Mouse (Mus musculus) ovary, adult 18-20 months (tissue): ENCODE measurements around the gene Tnfsf15.

Experiments
- DNase-seq: peaks from one replicate; pipeline ENCODE4 v3.0.0; 2022; ENCODE audit warnings: low spot score, mixed read lengths

The Tnfsf15 gene

DNA sequence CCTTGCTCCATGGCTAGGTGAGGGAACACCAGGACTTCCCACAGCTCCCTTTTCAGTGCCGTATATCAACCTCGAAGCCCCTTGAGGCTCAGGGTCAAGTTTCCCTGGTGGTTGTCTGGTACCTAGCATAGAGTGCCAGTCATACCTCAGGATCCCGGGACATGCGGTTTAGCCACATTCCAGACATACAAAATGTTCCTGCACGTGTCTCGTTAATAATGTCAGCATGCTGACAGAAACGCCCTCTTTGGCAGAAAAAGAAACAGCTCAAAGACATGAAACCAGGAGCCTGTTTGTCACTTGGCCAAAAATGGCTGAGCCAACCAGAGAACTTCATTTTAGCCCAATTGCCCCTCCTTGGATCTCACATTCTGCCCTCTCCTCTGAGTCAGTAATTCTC, 2.8 kb downstream of the Tnfsf15 start:
- no peak for DNase-seq

DNA sequence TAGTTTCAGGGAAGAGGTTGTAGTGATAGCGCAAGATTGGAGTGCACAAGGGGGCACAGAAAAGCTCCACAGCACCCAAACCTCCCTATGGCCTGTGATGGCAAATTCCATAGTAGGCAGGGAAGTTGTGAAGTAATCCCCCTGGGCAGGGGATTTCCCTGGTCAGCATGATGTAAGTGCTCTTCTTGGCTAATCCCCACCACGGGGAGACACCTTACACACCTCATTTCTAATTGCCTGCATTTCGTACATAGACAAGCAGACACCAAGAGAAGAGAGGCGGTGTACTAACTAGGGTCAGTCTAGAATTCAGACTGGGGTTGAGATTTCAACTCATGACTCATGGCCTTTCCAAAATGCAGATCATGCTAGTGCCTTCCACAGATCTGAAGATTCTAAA, 4.2 kb downstream of the Tnfsf15 start:
- DNase-seq = no peak

DNA sequence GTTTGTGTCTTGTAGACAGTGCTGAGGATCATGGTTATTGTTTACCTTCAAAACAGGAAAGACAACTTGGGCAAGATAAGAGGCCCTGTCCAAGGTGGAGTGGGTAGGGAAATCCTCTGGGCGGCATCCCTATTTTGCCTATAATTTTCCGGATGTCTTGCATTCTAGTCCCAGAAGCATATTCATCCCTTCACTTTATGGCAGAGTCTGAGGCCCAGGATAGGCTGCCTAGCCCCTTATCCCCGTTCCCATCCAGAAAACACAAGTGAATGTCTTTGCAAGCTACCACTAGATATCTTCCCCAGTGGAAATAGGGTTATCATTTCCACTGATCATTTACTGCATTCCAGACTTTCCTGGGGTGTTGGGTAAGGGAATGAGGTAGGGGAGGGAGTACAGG, 4.9 kb downstream of the Tnfsf15 start:
- DNase-seq = no peak

DNA sequence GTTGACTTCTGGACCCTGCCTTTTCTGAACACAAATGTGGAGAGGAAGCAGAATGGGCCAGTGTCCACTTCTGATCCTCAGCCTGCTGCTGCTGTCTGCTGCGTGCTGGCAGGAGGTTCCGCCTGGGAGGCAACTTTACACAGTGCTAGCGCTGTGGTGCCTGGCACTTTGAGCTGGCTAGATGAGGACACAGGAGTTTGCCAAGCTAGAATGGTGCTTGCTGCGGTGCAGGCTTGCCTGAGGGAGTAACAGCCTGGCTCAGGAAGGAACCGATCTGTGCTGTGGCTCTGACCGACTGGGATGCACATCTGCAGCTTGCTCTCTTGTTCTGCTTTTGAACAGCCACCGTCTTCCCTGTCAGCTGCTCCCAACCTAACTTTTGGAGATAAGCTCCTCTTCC, 5.4 kb downstream of the Tnfsf15 start:
- no peak for DNase-seq

DNA sequence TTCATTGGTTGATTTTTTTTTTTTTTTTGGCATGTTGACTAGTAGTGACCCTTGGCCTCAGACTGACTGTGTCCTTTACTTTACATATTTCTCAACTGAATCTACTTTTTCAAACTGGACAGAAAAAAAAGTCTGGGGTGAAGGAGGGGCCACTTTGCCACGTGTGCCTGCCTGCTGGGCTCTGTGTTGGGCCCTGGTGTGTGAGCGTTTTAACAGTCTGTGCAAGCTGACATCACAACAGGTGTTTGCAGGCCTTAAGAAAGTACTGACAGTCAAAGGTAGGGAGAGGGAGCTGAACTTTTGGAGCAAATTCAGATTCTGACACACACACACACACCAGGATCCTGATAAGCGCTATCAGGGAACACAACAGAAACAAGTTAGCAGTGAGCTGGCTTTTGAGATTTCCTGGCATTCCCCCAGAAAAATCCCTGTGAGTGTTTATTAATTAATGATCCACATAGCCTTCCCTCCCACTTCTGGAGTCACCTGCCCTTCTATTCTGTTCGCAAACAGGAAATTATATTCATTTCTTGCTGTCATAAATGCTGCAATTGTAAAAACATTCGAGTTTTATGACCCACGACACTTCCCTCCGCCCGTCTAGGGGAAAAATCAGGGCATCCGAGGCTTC, 6.4 kb downstream of the Tnfsf15 start:
- DNase-seq = no peak

DNA sequence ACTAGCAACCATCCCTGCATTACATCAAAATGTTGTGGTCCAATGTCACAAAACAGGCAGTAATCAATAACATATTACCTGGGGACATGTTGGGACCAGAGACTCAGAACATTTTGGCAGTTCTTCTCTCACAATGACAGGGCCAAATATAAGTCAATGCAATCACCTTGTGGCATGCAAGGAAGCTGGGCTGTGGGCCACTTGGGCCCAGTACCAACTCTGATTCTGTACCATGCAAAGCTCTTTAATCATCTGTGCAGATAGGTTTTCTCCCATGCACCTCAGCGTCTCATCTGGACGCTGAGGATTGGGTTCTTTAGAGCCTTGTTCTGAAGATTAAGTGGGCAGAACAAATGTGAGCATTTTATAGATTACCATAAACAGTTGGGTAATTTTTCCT, 13.6 kb downstream of the Tnfsf15 start:
- no peak for DNase-seq

DNA sequence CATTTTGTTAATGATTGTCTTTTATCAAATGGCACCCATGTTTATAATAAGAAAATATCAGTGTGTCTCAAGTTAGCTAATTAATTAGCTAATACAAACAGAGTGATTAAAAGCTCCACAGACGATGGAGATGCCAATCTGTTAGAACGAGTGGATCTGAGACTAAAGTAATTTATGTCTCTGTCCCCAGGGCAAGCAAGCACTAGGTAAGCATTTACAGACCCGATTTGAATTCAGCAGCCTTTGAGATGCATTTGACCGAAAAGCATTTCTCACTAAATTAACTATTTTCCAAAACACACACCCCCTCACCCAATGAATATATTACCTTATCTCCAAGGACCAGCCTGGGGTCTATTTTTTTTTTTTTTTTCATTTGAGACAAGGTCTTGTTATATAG, 18.2 kb downstream of the Tnfsf15 start:
- no peak for DNase-seq

DNA sequence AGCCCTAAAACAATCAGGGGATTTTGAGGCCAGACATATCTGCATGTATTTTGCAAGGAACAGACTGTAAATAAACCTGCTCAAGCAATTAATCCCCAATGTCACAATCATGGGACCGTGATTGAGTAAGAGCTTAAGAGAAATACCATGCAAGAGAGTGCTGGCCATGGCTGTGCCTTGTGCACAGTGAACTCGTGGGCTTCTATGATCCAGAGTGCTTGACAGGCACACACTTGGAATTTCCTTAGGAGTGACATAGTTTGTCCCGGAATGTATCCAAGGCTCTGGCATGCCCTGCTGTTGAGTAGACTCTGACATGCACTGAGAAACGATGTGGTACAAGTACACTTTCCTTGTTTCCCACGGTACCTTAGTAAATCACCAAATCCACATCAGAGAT, 18.9 kb downstream of the Tnfsf15 start:
- DNase-seq = no peak

DNA sequence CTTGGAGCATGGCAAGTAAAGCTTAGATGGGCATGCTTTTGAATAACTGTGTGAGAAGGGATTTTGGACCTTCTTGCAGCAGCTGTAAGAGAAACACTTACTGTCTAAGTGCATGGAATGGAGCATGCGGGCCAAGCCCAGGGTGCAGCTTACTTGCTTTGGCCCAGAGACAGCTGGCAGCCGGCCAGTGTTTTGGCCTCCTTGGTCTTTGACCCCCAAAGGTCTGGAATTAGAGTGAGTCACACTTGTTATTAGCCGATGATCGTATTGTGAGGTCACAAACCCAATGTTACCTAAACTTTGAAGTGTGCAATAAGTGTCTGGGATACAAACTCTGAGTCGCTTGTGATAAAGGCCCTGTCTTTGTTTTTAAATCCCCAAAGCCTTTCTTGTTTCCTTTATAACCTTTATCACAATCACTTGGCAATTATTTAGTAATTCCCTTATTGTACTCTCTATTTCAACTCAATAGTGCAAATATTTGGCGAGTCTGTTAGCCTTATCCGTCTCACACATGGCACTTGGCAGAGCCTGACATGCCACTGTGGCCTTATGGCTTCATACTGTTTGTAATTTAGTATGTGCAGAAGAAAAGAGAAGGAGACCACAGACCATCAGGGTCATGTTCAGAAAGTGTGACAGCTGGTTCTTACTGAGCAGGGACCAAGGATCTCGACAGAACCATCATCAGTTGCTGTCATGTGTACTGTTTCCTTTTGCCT, 26.8 kb downstream of the Tnfsf15 start:
- peak; percentile 71 for DNase-seq

DNA sequence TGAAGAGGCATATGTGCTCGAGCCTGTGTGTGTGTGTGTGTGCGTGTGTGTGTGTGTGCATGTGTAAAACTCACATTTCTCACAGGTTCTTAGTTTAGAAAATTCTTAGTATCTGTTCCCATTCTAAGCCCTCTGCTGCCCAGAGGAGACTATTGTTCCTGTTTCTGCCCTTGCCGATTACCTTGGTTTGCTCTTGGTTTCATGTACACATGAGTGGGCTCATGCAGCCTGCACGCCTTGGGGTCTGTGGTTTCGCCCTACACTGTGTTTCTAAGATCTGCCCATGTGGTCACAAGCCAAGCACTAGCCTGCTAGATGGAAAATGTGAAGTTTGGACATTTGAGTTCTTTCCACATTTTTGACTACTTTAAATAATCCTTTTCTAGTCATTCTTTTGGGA, 33.0 kb downstream of the Tnfsf15 start:
- DNase-seq = no peak

DNA sequence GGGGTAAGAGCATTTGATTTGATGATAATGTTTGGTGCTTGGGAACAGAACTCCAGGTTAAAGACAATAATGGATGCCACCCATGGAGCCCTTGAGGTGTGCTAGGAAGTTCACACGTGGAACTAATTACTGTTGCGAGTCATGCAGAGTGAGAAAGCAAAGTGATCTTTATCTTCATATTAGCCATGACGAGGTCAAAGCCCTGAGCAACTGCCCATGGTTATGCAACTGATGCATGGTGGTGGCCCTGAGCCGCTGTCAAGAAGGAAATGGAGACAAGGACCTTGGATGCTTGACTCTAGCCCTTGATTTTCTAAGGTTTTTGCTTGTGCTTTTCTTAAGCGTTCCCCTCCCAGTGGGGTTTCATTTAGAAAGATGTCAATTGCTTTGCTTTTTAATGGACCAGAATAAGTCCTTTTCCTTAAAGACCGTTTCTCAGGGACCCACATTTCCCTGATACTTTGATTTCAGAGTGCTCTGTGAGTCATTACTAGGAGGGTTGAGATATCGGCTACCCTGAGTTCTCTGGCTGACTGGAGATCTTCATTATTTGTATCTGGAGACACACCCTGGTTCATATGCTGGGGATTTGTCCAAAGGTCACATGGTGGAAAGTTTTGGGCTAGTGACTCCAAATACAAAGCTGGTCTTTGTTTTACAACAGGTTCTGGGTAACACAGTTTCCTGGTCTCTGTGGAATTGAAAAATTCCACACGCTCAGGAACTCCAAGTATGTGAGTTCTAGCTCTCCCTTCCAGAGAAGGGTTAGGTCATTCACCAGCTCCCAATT, 34.3 kb downstream of the Tnfsf15 start:
- DNase-seq = no peak

DNA sequence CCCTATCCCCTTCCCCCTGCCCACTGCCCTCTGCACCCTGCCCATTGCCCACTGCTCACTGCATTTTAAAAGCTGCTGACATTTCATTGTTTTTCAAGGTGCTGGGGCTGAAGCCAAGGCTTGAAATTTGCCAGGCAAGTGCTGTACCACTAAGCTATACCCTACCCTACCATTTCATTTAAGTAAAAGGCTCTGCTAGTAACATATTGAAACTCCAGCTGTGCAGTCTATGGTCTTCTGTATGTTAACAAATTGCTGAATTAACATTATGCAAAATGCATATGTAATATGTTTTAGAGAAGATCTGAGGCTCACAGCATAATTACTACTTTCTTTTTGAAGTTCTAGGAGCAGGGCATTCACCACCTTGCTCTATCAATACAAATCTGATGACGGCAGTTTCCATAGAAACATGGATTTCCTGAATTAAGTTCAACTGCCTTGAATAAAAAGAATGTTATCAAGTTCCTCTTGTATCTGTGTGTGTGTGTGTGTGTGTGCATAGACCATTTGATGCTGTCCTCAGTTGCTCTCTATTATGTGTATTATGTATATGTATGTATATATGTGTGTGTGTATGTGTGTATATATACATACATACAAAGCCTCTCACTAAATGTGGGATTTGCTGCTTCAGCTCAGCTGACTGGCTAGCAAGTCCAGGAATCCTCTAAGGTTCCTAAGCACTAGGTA, 38.5 kb downstream of the Tnfsf15 start:
- DNase-seq = no peak

DNA sequence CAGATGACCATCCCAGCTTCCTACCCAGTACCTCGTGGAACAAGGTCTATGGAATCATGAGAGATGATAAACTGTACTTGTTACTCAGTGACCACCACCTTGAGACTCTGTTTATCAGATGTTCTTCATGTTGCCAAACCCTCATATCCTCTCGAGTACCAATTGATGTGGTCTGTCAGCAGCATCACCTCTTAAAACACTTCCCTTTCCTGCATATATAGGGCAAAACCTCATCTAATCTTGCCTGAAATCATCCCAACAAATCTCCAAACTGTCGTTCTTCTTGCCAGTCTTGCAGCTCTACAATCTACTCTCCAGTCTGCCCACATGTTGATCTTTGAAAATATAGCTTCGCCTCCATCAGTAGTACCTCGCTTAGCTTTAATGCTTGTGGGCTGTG, 40.7 kb downstream of the Tnfsf15 start:
- DNase-seq = no peak

DNA sequence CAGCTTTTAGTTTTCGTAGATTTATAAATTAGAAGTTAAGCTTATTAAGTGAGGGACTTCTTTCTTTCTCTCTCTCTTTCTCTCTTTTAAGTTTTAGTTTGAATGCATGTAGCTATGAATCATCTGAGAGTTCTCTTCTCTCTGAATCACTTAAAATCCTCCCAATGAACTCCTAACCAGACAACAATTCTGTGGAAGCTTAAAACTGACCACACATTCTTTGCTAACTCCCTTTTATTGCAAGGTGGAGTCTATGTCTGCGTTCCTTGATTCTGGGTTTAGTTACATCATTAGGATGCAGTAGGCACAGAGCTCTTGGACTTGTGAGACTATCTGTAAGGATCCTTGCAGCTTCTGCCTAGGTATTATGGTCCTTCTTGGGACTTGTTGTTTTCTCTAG, 41.2 kb downstream of the Tnfsf15 start:
- no peak for DNase-seq

DNA sequence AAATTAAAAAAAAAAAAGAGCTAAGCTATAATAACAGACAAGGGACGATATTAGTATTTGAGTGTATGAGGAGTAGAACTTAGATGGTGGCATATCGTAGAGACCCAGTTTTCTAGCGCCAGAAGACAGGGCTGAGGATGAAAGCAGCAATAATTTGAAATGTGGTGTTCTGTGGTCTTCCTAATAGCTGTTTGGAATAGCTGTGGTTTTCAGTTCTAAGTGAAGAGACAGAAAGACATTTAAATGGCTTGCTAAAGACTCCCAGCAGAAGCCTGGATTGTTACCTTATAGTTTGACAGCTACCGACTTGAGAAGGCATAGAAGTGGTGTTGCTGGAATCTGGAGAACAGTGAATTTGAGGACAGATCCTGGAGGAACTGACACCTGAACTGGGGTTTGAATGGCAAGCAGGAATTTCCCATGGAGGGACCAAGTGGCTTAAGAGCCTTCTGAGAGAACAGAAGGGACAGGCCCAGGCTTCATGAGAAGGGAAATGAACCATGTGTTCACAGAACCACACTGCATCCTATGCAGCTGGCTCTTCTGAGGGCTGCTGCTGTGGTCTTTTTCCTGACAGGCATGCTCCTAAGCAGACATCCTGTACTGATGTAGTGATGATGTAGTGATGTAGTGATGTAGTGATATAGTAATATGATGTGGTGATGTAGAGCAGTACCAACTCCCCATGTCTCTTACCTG, 42.8 kb downstream of the Tnfsf15 start:
- DNase-seq = no peak

DNA sequence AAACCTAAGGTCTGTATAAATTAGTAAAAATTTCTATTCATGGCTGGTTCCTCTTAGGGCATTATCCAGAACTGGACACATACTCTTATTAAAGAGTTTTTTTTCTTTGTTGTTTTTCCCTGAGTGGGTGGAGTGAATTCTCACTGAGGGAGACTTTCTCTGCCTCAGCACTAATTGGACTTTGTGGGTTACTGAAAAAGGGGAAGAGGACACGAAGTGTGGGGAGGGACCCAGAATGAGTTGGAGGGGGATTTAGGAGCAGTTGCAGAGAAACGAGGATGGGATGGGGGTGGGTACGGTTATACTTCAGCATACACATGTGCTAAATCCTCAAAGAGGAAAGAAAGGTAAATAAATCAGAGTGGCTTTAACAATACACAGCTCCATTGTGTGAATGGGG, 45.2 kb downstream of the Tnfsf15 start:
- no peak for DNase-seq

DNA sequence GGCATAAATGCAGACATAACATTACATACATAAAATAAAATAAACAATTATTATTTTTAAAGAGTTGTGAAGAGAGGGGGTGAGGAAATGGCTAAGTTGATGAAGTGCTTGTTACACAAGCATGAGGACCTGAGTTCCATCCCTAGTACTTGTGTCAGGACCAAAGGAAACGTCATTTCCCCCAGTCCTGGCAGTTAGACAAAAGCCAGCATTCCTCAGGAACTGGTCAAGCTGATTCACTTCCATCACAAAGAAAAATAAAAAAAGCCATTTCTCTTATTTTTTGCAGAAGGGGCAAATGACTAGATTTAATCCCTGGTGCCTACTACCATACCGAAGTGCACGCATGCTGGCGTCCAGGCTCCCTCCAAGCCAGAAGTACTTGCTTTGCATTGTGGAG, 48.0 kb downstream of the Tnfsf15 start:
- DNase-seq = no peak

DNA sequence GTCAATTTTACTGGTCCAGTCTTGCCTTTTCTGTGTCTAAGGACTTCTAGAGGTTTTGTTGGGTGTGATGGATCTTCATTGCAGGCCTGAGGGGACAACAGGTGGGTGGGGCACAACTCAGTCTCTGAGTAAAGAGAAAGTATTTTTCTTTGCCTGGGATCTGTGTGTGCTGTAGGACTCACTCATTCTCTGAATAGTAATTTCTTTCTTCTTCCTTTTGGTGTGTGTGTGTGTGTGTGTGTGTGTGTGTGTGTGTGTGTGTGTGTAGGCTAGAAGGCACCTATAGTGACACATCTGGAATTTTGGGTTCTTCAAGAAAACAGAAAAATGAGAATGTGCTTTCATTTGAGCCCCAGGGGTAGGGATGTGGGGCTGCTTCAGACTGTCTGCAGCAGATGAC, 52.6 kb downstream of the Tnfsf15 start:
- no peak for DNase-seq

DNA sequence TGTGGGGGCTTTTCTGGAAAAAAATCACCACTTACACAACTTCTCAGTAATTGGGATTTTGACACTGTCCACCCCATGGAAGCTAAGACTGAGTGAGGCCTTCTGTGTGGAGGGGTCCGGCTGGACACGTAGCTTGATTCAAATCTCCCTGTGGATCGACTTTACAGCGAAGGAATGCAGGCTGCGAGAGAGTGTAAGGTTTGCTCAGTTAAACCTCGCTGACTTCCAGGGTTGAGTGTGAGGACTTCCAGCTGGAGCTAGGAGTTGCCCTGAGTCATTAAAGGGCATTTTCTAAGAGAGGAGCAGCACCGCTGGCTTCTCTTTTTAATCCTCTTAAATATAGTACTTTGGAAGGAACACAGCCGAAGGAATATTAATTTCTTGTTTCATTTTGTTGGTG, 57.5 kb downstream of the Tnfsf15 start:
- no peak for DNase-seq

DNA sequence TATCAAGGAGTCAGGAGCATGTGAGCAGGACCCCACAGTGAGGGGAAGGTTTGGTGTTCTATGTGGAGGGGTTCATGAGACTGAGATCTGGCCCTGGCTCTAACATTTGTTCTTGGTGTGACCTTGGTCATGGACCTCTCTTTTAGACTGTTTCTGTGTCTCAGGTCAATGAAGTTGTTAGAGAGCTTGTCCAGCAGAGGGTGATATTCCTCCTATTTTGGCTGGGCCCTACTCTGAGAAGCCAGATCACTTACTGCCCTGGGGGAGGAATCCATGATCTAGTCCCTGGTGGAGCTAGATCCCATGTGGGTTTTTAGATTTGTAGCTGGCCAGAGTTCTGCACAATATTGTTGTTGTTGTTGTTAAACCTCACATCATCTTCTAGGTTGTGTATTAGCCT, 58.8 kb downstream of the Tnfsf15 start:
- peak; percentile 5 for DNase-seq

DNA sequence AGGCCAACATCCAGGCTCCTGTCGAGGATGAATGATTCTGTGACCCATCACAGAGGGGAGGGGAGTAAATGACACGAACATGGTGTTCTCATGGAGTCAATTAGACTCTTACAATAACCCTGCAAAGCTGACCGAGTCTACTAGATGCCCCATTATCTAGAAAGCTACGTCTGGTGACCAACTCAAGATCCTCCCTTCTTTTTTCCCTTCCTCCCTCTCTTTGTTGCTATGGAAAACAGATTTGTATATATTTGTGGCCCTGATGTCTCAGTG, 59.7 kb downstream of the Tnfsf15 start:
- no peak for DNase-seq
